Mouse (Mus musculus) CH12.LX (cell line): ENCODE measurements around the gene Rccd1. TPM values are rescaled to one million over a fixed set of nuclear protein-coding genes. Genes with fewer than 3 reads are reported as not detected.

Experiments used
- DNase-seq: peaks from one replicate; pipeline ENCODE4 v3.0.0-alpha.2; 2013; ENCODE audit errors: extremely low read depth
- H3K27ac ChIP-seq: 2 replicates; pipeline ENCODE4 v1.5.1; 2012; ENCODE audit warnings: low read depth, mild to moderate bottlenecking, control low read depth, moderate library complexity; ENCODE audit not compliant: insufficient read depth
- H3K27me3 ChIP-seq: replicated peaks from 2 replicates; pipeline ENCODE3; 2012; ENCODE audit warnings: inconsistent platforms
- H3K36me3 ChIP-seq, 2 experiments: replicated peaks in 1 of 2; 2 replicates each; pipeline versions ENCODE3 to v1.6.1; 2012; ENCODE audit warnings: inconsistent platforms in 1 of 2, low read length in 1 of 2, mild to moderate bottlenecking in 1 of 2, mixed read lengths in 1 of 2, moderate library complexity in 1 of 2; ENCODE audit not compliant: control insufficient read depth in 1 of 2, insufficient read depth in 1 of 2
- H3K4me1 ChIP-seq, 2 experiments: 2 replicates each; pipeline ENCODE4 v1.6.1; 2012; ENCODE audit warnings: inconsistent platforms in 1 of 2, moderate library complexity in 1 of 2; ENCODE audit not compliant: insufficient read depth in 2 of 2, control insufficient read depth in 1 of 2
- H3K4me2 ChIP-seq: 2 replicates; pipeline ENCODE4 v1.6.1; 2012; ENCODE audit warnings: low read depth, mild to moderate bottlenecking, control low read depth; ENCODE audit not compliant: poor library complexity, insufficient read depth, severe bottlenecking
- H3K4me3 ChIP-seq, 3 experiments: fragments of 150-350 bp in 1 of 3; sonication (generic) in 1 of 3; replicated peaks in 1 of 3; 2 replicates each; pipeline versions ENCODE3 to v1.5.1; 2011 to 2012; ENCODE audit warnings: low read depth in 2 of 3, low read length in 2 of 3, mild to moderate bottlenecking in 2 of 3, moderate library complexity in 2 of 3, control low read depth in 1 of 3, improper control_type of control experiment in 1 of 3, inconsistent platforms in 1 of 3, mixed read lengths in 1 of 3; ENCODE audit not compliant: poor library complexity in 1 of 3
- H3K79me2 ChIP-seq: replicated peaks from 2 replicates; pipeline ENCODE4 v1.6.1; 2012; ENCODE audit warnings: mild to moderate bottlenecking, moderate library complexity; ENCODE audit not compliant: control insufficient read depth, poor library complexity, insufficient read depth, severe bottlenecking; ENCODE audit errors: extremely low read depth
- H3K9ac ChIP-seq: 2 replicates; pipeline ENCODE4 v1.6.1; 2012; ENCODE audit warnings: low read depth, mild to moderate bottlenecking, control low read depth, moderate library complexity; ENCODE audit not compliant: insufficient read depth
- H3K9me3 ChIP-seq: replicated peaks from 2 replicates; pipeline ENCODE3; 2012; ENCODE audit warnings: low read length, inconsistent platforms, mixed read lengths
- CHD1 ChIP-seq: IDR thresholded peaks from 2 replicates; pipeline ENCODE4 v1.6.1; 2012; ENCODE audit warnings: low read depth, low read length, improper control_type of control experiment, inconsistent platforms
- CHD2 ChIP-seq: IDR thresholded peaks from 2 replicates; pipeline ENCODE4 v1.6.1; 2011; ENCODE audit warnings: low read length, improper control_type of control experiment
- ELF1 ChIP-seq: IDR thresholded peaks from 2 replicates; pipeline ENCODE4 v1.6.1; 2014; ENCODE audit warnings: low read depth, mild to moderate bottlenecking, inconsistent platforms, low read length, improper control_type of control experiment
- EP300 ChIP-seq: IDR thresholded peaks from 2 replicates; pipeline ENCODE4 v1.6.1; 2011; ENCODE audit warnings: low read length, improper control_type of control experiment
- ETS1 ChIP-seq: conservative IDR thresholded peaks from 2 replicates; pipeline ENCODE4 v1.6.1; 2012; ENCODE audit warnings: low read depth, mild to moderate bottlenecking, inconsistent platforms, low read length, improper control_type of control experiment, moderate library complexity
- GABPA ChIP-seq: IDR thresholded peaks from 2 replicates; pipeline ENCODE4 v1.6.1; 2012; ENCODE audit warnings: low read depth, low read length, improper control_type of control experiment, inconsistent platforms; ENCODE audit not compliant: insufficient replicate concordance
- HCFC1 ChIP-seq: IDR thresholded peaks from 2 replicates; pipeline ENCODE4 v1.6.1; 2012; ENCODE audit warnings: low read depth, mild to moderate bottlenecking, inconsistent platforms, low read length, improper control_type of control experiment
- IRF4 ChIP-seq: IDR thresholded peaks from 2 replicates; pipeline ENCODE4 v1.6.1; 2014; ENCODE audit warnings: low read depth, mild to moderate bottlenecking, inconsistent platforms, low read length, improper control_type of control experiment
- JUND ChIP-seq: conservative IDR thresholded peaks from 2 replicates; pipeline ENCODE4 v1.6.1; 2011; ENCODE audit warnings: low read depth, low read length, improper control_type of control experiment
- MAX ChIP-seq: IDR thresholded peaks from 2 replicates; pipeline ENCODE4 v1.6.1; 2011; ENCODE audit warnings: low read length, improper control_type of control experiment
- MAZ ChIP-seq: IDR thresholded peaks from 2 replicates; pipeline ENCODE4 v1.6.1; 2012; ENCODE audit warnings: low read depth, mild to moderate bottlenecking, inconsistent platforms, low read length, improper control_type of control experiment, moderate library complexity
- MEF2A ChIP-seq: IDR thresholded peaks from 2 replicates; pipeline ENCODE4 v1.6.1; 2014; ENCODE audit warnings: low read depth, mild to moderate bottlenecking, inconsistent platforms, low read length, improper control_type of control experiment, borderline replicate concordance
- MXI1 ChIP-seq: IDR thresholded peaks from 2 replicates; pipeline ENCODE4 v1.6.1; 2011; ENCODE audit warnings: mild to moderate bottlenecking, low read depth, low read length, improper control_type of control experiment
- NELFE ChIP-seq: IDR thresholded peaks from 2 replicates; pipeline ENCODE4 v1.6.1; 2011; ENCODE audit warnings: low read depth, low read length, improper control_type of control experiment
- NRF1 ChIP-seq: IDR thresholded peaks from 2 replicates; pipeline ENCODE4 v1.6.1; 2014; ENCODE audit warnings: low read depth, mild to moderate bottlenecking, inconsistent platforms, low read length, improper control_type of control experiment, moderate library complexity
- PAX5 ChIP-seq: IDR thresholded peaks from 2 replicates; pipeline ENCODE4 v1.6.1; 2012; ENCODE audit warnings: low read length, inconsistent platforms, mixed read lengths
- POLR2A ChIP-seq: IDR thresholded peaks from 2 replicates; pipeline ENCODE4 v1.6.1; 2011; ENCODE audit warnings: low read depth, mild to moderate bottlenecking, improper control_type of control experiment, low read length
- POLR2AphosphoS2 ChIP-seq: IDR thresholded peaks from 2 replicates; pipeline ENCODE4 v1.6.1; 2011; ENCODE audit warnings: low read depth, low read length, improper control_type of control experiment
- RCOR1 ChIP-seq: conservative IDR thresholded peaks from 2 replicates; pipeline ENCODE4 v1.6.1; 2012; ENCODE audit warnings: low read depth, mild to moderate bottlenecking, inconsistent platforms, low read length, improper control_type of control experiment
- SIN3A ChIP-seq: IDR thresholded peaks from 2 replicates; pipeline ENCODE4 v1.6.1; 2012; ENCODE audit warnings: low read length, improper control_type of control experiment, inconsistent platforms
- SMC3 ChIP-seq: IDR thresholded peaks from 2 replicates; pipeline ENCODE4 v1.6.1; 2011; ENCODE audit warnings: low read depth, low read length, improper control_type of control experiment
- TCF12 ChIP-seq: IDR thresholded peaks from 2 replicates; pipeline ENCODE4 v1.6.1; 2014; ENCODE audit warnings: low read depth, mild to moderate bottlenecking, inconsistent platforms, low read length, improper control_type of control experiment
- USF2 ChIP-seq: conservative IDR thresholded peaks from 2 replicates; pipeline ENCODE4 v1.6.1; 2011; ENCODE audit warnings: low read depth, low read length, improper control_type of control experiment
- ZC3H11A ChIP-seq: IDR thresholded peaks from 2 replicates; pipeline ENCODE4 v1.6.1; 2012; ENCODE audit warnings: low read depth, mild to moderate bottlenecking, inconsistent platforms, low read length, improper control_type of control experiment
- ZKSCAN1 ChIP-seq: IDR thresholded peaks from 2 replicates; pipeline ENCODE4 v1.6.1; 2012; ENCODE audit warnings: low read depth, inconsistent platforms, low read length, improper control_type of control experiment, borderline replicate concordance
- ZMIZ1 ChIP-seq: IDR thresholded peaks from 2 replicates; pipeline ENCODE4 v1.6.1; 2012; ENCODE audit warnings: low read depth, mild to moderate bottlenecking, inconsistent platforms, low read length, improper control_type of control experiment
- ZNF384 ChIP-seq: IDR thresholded peaks from 2 replicates; pipeline ENCODE4 v1.6.1; 2012; ENCODE audit warnings: low read depth, low read length, improper control_type of control experiment, inconsistent platforms
- dilution Hi-C: fragments of 300-500 bp; cut with MboI; formaldehyde crosslinking; loops from 2 replicates; pipeline ENCODE4 v1.14.3; 2020; ENCODE audit warnings: low sequenced_read_pairs; ENCODE audit not compliant: extremely low pct_unique_long_range_greater_than_20kb, extremely low pct_ligation_motif_present
- in situ Hi-C: fragments of 300-500 bp; cut with MboI; formaldehyde crosslinking; loops from 3 replicates; pipeline ENCODE4 v1.14.3; 2019; ENCODE audit warnings: low sequenced_read_pairs, low pct_ligation_motif_present, low pct_unique_long_range_greater_than_20kb, mixed read lengths
- polyA plus RNA-seq: library from polyadenylated mRNA; unstranded; fragments of >175 nt; gene quantifications from 2 replicates; pipeline ENCODE4 v1.2.1, GENCODE M21; 2012; ENCODE audit warnings: low read depth; ENCODE audit not compliant: insufficient read length
- total RNA-seq, 2 experiments: library from RNA; depleted of rRNA; stranded (reverse); fragments of 300-350 nt in 1 of 2; fragments of >200 nt in 1 of 2; gene quantifications; 2 replicates each; pipeline ENCODE4 v1.2.3; 2012 to 2014

The Rccd1 gene
- total and polyA plus RNA-seq, 3 experiments = 17.4 to 18.5 (median 18.3) TPM

DNA sequence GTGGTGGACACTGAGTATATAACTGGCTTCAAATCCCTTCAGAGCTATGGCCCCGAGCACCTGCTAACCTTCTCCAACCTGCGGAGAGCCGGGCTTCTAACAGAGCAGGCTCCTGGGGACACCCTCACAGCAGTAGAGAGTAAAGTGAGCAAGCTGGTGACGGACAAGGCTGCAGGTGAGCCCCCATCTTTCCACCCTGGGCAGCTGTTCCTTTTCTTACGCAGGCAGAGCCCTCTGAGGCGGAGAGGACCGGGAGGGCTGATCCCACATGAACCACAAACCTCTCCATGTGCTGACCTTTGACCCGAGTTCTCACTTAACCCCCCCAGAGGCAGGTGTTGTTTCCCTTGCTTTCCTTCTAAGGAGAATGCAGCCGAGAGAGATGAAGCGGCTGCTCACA is 36.5 kb downstream of the Rccd1 start:
- no peaks in the 10 kb centered on the region for H3K79me2 ChIP-seq
- dilution Hi-C loops (no loop called here), in situ Hi-C loops (no loop called here)
- no peaks in the 10 kb centered on the region for H3K9me3 ChIP-seq
- H3K4me1 ChIP-seq = no peaks in the 10 kb centered on the region
- peaks cover 58 to 89% of the 10 kb centered on the region in 2 experiments for H3K36me3 ChIP-seq
- H3K27ac ChIP-seq = no peak overlapping the region
- H3K27me3 ChIP-seq = no peaks in the 10 kb centered on the region
- TF ChIP-seq MAX = no peak
- no peak for TF ChIP-seq ZNF384
- no peak for TF ChIP-seq CHD2
- TF ChIP-seq GABPA = no peak
- TF ChIP-seq IRF4 = no peak
- TF ChIP-seq SIN3A = no peak
- TF ChIP-seq RCOR1 = no peak
- no peak for TF ChIP-seq JUND
- TF ChIP-seq NELFE = no peak
- TF ChIP-seq MAZ = no peak
- no peak for TF ChIP-seq ZC3H11A
- TF ChIP-seq NRF1 = no peak
- TF ChIP-seq POLR2A = no peak
- TF ChIP-seq CHD1 = no peak
- no peak for TF ChIP-seq ZMIZ1
- no peak overlapping the region for H3K9ac ChIP-seq
- H3K4me3 ChIP-seq = no peak overlapping the region
- no peak overlapping the region for H3K4me2 ChIP-seq
- no peak for DNase-seq

DNA sequence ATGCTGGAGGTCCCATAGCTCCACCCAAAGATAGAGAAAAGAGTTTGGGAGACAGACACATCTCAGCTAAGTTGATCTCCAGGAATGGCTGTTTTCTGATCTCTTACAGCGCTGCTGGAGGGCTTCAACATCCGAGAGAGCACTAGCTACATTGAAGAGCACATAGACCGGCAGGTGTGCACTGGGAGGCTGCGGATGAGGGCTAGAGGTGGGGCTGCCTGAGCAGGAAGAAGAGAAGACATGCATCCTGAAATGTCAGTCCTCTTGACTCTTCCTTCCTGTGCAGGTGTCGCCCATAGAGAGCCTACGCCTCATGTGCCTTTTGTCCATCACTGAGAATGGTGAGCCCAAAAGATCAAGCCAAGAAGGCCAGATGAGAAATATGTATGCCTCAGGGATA is 38.5 kb downstream of the Rccd1 start:
- dilution Hi-C loops = no loop called here
- no peak overlapping the region for H3K27ac ChIP-seq

DNA sequence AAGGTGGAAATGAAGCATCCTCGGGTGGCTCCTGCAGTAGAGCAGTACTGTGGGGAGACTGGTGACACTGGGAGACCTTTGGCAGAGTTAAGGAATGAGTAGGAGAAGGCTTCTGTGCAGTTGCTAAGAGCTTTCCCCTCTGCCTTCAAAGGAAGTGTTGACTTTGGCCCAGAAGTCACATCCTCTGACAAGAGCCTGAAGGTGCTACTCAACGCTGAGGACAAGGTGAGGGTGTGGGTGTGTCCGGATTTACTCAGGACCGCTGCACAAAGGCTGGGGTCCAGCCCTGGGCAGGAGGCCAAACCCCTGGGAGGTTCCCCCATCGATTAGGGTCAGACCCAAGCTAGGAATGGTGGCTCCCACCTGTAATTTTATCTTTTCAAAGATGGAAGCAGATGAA is 39.9 kb downstream of the Rccd1 start:
- Histone ChIP-seq H3K4me1 (no peaks in the 10 kb centered on the region), H3K4me3 (no peak overlapping the region), H3K27ac (no peak overlapping the region), H3K4me2 (no peak overlapping the region), H3K36me3 (peaks cover 54 to 92% of the 10 kb centered on the region in 2 experiments), H3K9me3 (no peaks in the 10 kb centered on the region), H3K27me3 (no peaks in the 10 kb centered on the region), H3K9ac (no peak overlapping the region), H3K79me2 (no peaks in the 10 kb centered on the region)
- no peak for DNase-seq
- in situ Hi-C loops (no loop called here), dilution Hi-C loops (no loop called here)
- TF ChIP-seq NRF1 (no peak), IRF4 (no peak), ELF1 (no peak), NELFE (no peak), ZC3H11A (no peak), MAX (no peak), POLR2AphosphoS2 (no peak), MEF2A (no peak), SMC3 (no peak), GABPA (no peak), HCFC1 (no peak), PAX5 (no peak), EP300 (no peak), ZKSCAN1 (no peak), MXI1 (no peak), ETS1 (no peak), TCF12 (no peak), POLR2A (no peak), USF2 (no peak), CHD2 (no peak)

More for the DNA sequence above, 38.5 kb downstream of the Rccd1 start:
- H3K9me3 ChIP-seq = no peaks in the 10 kb centered on the region
- DNase-seq = no peak
- H3K4me3 ChIP-seq = no peak overlapping the region
- in situ Hi-C loops = no loop called here
- no peak overlapping the region for H3K9ac ChIP-seq
- no peak overlapping the region for H3K4me2 ChIP-seq
- no peaks in the 10 kb centered on the region for H3K27me3 ChIP-seq
- H3K79me2 ChIP-seq = no peaks in the 10 kb centered on the region
- H3K4me1 ChIP-seq = no peaks in the 10 kb centered on the region
- peaks cover 58 to 92% of the 10 kb centered on the region in 2 experiments for H3K36me3 ChIP-seq
- no peak for TF ChIP-seq POLR2AphosphoS2
- no peak for TF ChIP-seq USF2
- TF ChIP-seq CHD2 = no peak
